Mouse (Mus musculus): ENCODE results near the gene Il23r. TPM values are rescaled to one million over a fixed set of nuclear protein-coding genes. Genes with fewer than 3 reads are reported as not detected.

Gene Il23r
- total and polyA plus RNA-seq, 3 experiments = not detected

DNA sequence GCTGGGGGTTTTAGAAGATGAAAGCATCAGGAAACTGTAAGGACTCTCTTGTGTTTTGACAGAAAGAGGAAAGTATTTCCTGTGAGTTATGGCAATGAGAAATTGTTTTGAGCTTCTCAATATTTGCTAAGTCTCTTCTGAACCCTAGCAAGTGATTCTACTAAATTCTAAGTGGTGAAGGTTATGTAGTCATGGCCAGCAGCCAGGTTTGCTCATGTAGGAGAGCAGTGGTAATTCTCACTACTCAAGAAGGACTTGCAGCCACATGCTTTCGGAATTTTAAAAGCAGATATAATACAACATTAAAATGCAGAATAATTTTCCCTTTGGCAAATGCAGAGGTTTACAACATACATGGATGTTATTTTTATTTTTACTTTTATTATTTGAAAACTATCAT, 55.9 kb downstream of the Il23r start:
- no peaks in the 10 kb centered on the region for H3K4me1 ChIP-seq (ENCODE audit: control insufficient read depth in 1 of 2, insufficient read depth in 2 of 2)
- no peaks in the 10 kb centered on the region for H3K9me3 ChIP-seq (replicated peaks; ENCODE audit: low read length)
- DNase-seq (ENCODE audit: extremely low read depth) = no peak
- H3K4me3 ChIP-seq (replicated peaks in 1 of 3; ENCODE audit: low read depth in 2 of 3, low read length in 2 of 3, poor library complexity in 1 of 3) = no peak overlapping the region
- H3K27me3 ChIP-seq (replicated peaks) = no peaks in the 10 kb centered on the region
- dilution Hi-C loops (cut with MboI; ENCODE audit: extremely low pct_ligation_motif_present, extremely low pct_unique_long_range_greater_than_20kb, low sequenced_read_pairs) (no loop called here), in situ Hi-C loops (cut with MboI; ENCODE audit: low pct_ligation_motif_present, low pct_unique_long_range_greater_than_20kb, low sequenced_read_pairs) (no loop called here)
- H3K27ac ChIP-seq (ENCODE audit: insufficient read depth, low read depth) = no peak overlapping the region
- no peaks in the 10 kb centered on the region for H3K79me2 ChIP-seq (replicated peaks; ENCODE audit: control insufficient read depth, extremely low read depth, insufficient read depth, poor library complexity, severe bottlenecking)
- no peaks in the 10 kb centered on the region for H3K36me3 ChIP-seq (replicated peaks in 1 of 2; ENCODE audit: control insufficient read depth in 1 of 2, insufficient read depth in 1 of 2, low read length in 1 of 2)
- TF ChIP-seq ELF1 (IDR thresholded peaks at IDR 0.05; ENCODE audit: low read depth, low read length) = no peak
- no peak for TF ChIP-seq NRF1 (IDR thresholded peaks at IDR 0.05; ENCODE audit: low read depth, low read length)
- TF ChIP-seq HCFC1 (IDR thresholded peaks at IDR 0.05; ENCODE audit: low read depth, low read length) = no peak
- TF ChIP-seq JUN (IDR thresholded peaks at IDR 0.05; ENCODE audit: insufficient read depth, low read depth, low read length) = no peak
- TF ChIP-seq TBP (conservative IDR thresholded peaks at IDR 0.05; ENCODE audit: low read depth, low read length) = no peak
- no peak for TF ChIP-seq JUND (conservative IDR thresholded peaks at IDR 0.05; ENCODE audit: low read depth, low read length)
- no peak for TF ChIP-seq EP300 (IDR thresholded peaks at IDR 0.05; ENCODE audit: low read length)
- no peak for TF ChIP-seq E2F4 (IDR thresholded peaks at IDR 0.05; ENCODE audit: insufficient replicate concordance, low read depth, low read length)
- no peak for TF ChIP-seq MAFK (IDR thresholded peaks at IDR 0.05; ENCODE audit: insufficient replicate concordance, low read length)
- TF ChIP-seq KAT2A (IDR thresholded peaks at IDR 0.05; ENCODE audit: insufficient replicate concordance, low read length) = no peak
- no peak for TF ChIP-seq POLR2AphosphoS2 (IDR thresholded peaks at IDR 0.05; ENCODE audit: low read depth, low read length)
- no peak for TF ChIP-seq MYC (IDR thresholded peaks at IDR 0.05; ENCODE audit: low read depth, low read length)
- TF ChIP-seq SIN3A (IDR thresholded peaks at IDR 0.05; ENCODE audit: low read length) = no peak
- TF ChIP-seq NELFE (IDR thresholded peaks at IDR 0.05; ENCODE audit: low read depth, low read length) = no peak
- no peak for TF ChIP-seq MEF2A (IDR thresholded peaks at IDR 0.05; ENCODE audit: borderline replicate concordance, low read depth, low read length)
- no peak for TF ChIP-seq TCF12 (IDR thresholded peaks at IDR 0.05; ENCODE audit: low read depth, low read length)
- no peak for TF ChIP-seq USF2 (conservative IDR thresholded peaks at IDR 0.05; ENCODE audit: low read depth, low read length)
- TF ChIP-seq ETS1 (conservative IDR thresholded peaks at IDR 0.05; ENCODE audit: low read depth, low read length) = no peak
- TF ChIP-seq GABPA (IDR thresholded peaks at IDR 0.05; ENCODE audit: insufficient replicate concordance, low read depth, low read length) = no peak
- H3K4me2 ChIP-seq (ENCODE audit: insufficient read depth, low read depth, poor library complexity, severe bottlenecking) = no peak overlapping the region
- H3K9ac ChIP-seq (ENCODE audit: insufficient read depth, low read depth) = no peak overlapping the region

DNA sequence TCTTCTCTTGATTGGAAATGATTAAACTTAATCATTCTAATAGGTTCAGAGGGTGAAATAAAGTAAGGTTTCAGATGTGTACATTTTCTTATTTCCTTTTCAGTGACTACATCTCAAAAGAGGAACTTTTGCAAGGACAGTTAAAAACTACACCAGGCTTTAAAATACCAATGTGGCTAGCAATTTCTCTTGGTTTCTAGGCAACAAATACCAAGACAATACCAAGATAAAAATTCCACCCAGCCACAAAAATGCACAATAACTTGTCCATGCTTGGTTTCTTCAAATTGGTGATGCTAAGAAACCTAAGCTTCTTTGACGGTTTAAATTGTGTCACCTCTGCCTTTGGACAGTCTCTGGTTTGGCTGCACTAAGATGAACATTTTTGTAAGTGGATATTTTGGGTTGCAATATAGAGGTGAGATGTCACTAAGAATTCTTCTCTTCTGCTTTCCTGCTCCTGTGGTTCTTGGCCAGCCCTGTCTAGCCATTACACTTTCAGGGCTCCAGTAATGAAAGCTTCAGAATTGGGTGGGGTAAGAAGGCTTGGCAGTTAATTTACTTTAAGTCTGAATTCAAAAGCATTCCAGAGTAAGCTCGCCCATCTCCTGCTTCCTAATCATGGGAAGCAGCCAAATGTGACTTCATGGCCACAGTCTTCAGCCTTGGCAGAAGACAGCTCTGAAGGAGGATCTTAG, 56.8 kb downstream of the Il23r start:
- H3K4me3 ChIP-seq (replicated peaks in 1 of 3; ENCODE audit: low read depth in 2 of 3, low read length in 2 of 3, poor library complexity in 1 of 3) = no peak overlapping the region
- dilution Hi-C loops (cut with MboI; ENCODE audit: extremely low pct_ligation_motif_present, extremely low pct_unique_long_range_greater_than_20kb, low sequenced_read_pairs) (no loop called here), in situ Hi-C loops (cut with MboI; ENCODE audit: low pct_ligation_motif_present, low pct_unique_long_range_greater_than_20kb, low sequenced_read_pairs) (no loop called here)
- DNase-seq (ENCODE audit: extremely low read depth) = no peak
- H3K27me3 ChIP-seq (replicated peaks) = no peaks in the 10 kb centered on the region
- H3K9me3 ChIP-seq (replicated peaks; ENCODE audit: low read length) = no peaks in the 10 kb centered on the region
- H3K36me3 ChIP-seq (replicated peaks in 1 of 2; ENCODE audit: control insufficient read depth in 1 of 2, insufficient read depth in 1 of 2, low read length in 1 of 2) = no peaks in the 10 kb centered on the region
- no peak overlapping the region for H3K9ac ChIP-seq (ENCODE audit: insufficient read depth, low read depth)
- no peaks in the 10 kb centered on the region for H3K4me1 ChIP-seq (ENCODE audit: control insufficient read depth in 1 of 2, insufficient read depth in 2 of 2)
- H3K27ac ChIP-seq (ENCODE audit: insufficient read depth, low read depth) = no peak overlapping the region
- TF ChIP-seq MAX (IDR thresholded peaks at IDR 0.05; ENCODE audit: low read length) (no peak), MAZ (IDR thresholded peaks at IDR 0.05; ENCODE audit: low read depth, low read length) (no peak), RCOR1 (conservative IDR thresholded peaks at IDR 0.05; ENCODE audit: low read depth, low read length) (no peak), ZKSCAN1 (IDR thresholded peaks at IDR 0.05; ENCODE audit: borderline replicate concordance, low read depth, low read length) (no peak), MXI1 (IDR thresholded peaks at IDR 0.05; ENCODE audit: low read depth, low read length) (no peak), JUN (IDR thresholded peaks at IDR 0.05; ENCODE audit: insufficient read depth, low read depth, low read length) (no peak), USF1 (IDR thresholded peaks at IDR 0.05; ENCODE audit: low read depth, low read length) (no peak), SMC3 (IDR thresholded peaks at IDR 0.05; ENCODE audit: low read depth, low read length) (no peak), EP300 (IDR thresholded peaks at IDR 0.05; ENCODE audit: low read length) (no peak), ELF1 (IDR thresholded peaks at IDR 0.05; ENCODE audit: low read depth, low read length) (no peak)
- H3K79me2 ChIP-seq (replicated peaks; ENCODE audit: control insufficient read depth, extremely low read depth, insufficient read depth, poor library complexity, severe bottlenecking) = no peaks in the 10 kb centered on the region
- no peak overlapping the region for H3K4me2 ChIP-seq (ENCODE audit: insufficient read depth, low read depth, poor library complexity, severe bottlenecking)

All from CH12.LX (cell line).